Mouse (Mus musculus) heart, postnatal 0 days (tissue): ENCODE data around the gene Bmpr1b. TPM values are rescaled to one million over a fixed set of nuclear protein-coding genes. Genes with fewer than 3 reads are reported as not detected.

Experiments
- ATAC-seq: fragments of 200-750 bp; cut with Nextera tagmentation; 2 replicates; pipeline ENCODE4 v1.8.0; 2017; ENCODE audit warnings: low read depth, moderate number of reproducible peaks, moderate library complexity; ENCODE audit not compliant: insufficient read depth
- DNase-seq: peaks from one replicate; pipeline ENCODE4 v3.0.0-alpha.2; 2016; ENCODE audit warnings: low spot score
- H3K27ac ChIP-seq: fragments of 300-500 bp; sonication (generic); 2 replicates; pipeline ENCODE4 v1.5.1; 2014; ENCODE audit warnings: low read depth, mild to moderate bottlenecking
- H3K27me3 ChIP-seq: fragments of 300-500 bp; sonication (generic); 2 replicates; pipeline ENCODE4 v1.6.1; 2014; ENCODE audit warnings: low read length, mixed read lengths; ENCODE audit not compliant: control insufficient read depth, insufficient read depth
- H3K36me3 ChIP-seq: fragments of 300-500 bp; sonication (generic); replicated peaks from 2 replicates; pipeline ENCODE4 v1.6.1; 2014; ENCODE audit warnings: low read length, mixed read lengths; ENCODE audit not compliant: control insufficient read depth, insufficient read depth
- H3K4me1 ChIP-seq: fragments of 300-500 bp; sonication (generic); 2 replicates; pipeline ENCODE4 v1.6.1; 2014; ENCODE audit warnings: antibody characterized with exemption; ENCODE audit not compliant: control insufficient read depth, insufficient read depth
- H3K4me2 ChIP-seq: fragments of 300-500 bp; sonication (generic); 2 replicates; pipeline ENCODE4 v1.6.1; 2014; ENCODE audit warnings: low read depth, mild to moderate bottlenecking, low read length, moderate library complexity
- H3K4me3 ChIP-seq: fragments of 300-500 bp; sonication (generic); 2 replicates; pipeline ENCODE4 v1.5.1; 2014; ENCODE audit warnings: low read depth, low read length
- H3K9ac ChIP-seq: fragments of 300-500 bp; sonication (generic); replicated peaks from 2 replicates; pipeline ENCODE4 v1.6.1; 2014; ENCODE audit warnings: low read depth, low read length, mixed read lengths
- H3K9me3 ChIP-seq: fragments of 300-500 bp; sonication (generic); replicated peaks from 2 replicates; pipeline ENCODE4 v1.6.1; 2016; ENCODE audit warnings: low read length; ENCODE audit not compliant: control insufficient read depth
- CTCF ChIP-seq: IDR thresholded peaks from 2 replicates; pipeline ENCODE4 v1.5.1; 2016; ENCODE audit warnings: antibody characterized with exemption, control low read depth, low read depth
- EP300 ChIP-seq: IDR thresholded peaks from 2 replicates; pipeline ENCODE4 v1.6.1; 2016; ENCODE audit warnings: antibody characterized with exemption, low read depth
- WGBS: fragments of 180-500 bp; shearing (Covaris S2); extraction: QIAGEN DNeasy Blood & Tissue Kit; methylation state at CpG from one replicate; pipeline ENCODE4 v1.1.7; 2014; 5-methylcytosine and 5-hydroxymethylcytosine counted together
- polyA plus RNA-seq: library from polyadenylated mRNA; unstranded; fragments of >200 nt; fragmentation: Nextera tagmentation; extraction: Ambion mirVana; gene quantifications from 2 replicates; pipeline ENCODE4 v1.2.1, GENCODE M21; 2015
- total RNA-seq: library from RNA; depleted of rRNA; stranded (reverse); fragments of >200 nt; gene quantifications from 2 replicates; pipeline ENCODE4 v1.2.3, GENCODE M21; 2014; ENCODE audit warnings: low replicate concordance

Bmpr1b gene
- total and polyA plus RNA-seq, 2 experiments from 2014 or later = 0.11 to 0.95 TPM

DNA sequence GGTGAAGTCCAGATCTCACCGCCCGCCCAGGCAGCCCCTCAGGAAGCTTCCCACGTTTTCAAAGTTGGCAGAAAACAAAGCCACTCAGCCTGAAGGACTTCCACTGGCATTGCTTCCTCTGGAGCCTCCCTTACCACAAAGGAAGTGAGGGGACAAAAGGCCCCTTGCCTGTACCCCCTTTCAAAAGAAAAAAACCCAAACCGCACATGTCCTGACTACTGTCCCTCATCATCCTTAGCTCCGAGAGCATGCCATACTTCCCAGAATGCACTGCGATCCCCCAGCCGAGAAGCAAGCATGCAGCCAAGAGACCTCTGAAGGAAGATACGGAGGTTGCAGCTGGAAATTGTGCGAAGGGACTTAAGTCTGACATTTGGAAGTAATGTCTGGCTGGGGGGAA is 4.2 kb downstream of the Bmpr1b start:
- Histone ChIP-seq H3K9me3 (no peaks in the 10 kb centered on the region), H3K9ac (no peak overlapping the region), H3K4me1 (0 out of 2 replicates have a peak, but pooled peaks cover 4% of the 10 kb centered on the region), H3K4me3 (no peak overlapping the region), H3K4me2 (no peak overlapping the region), H3K36me3 (no peaks in the 10 kb centered on the region), H3K27me3 (peaks cover 39% of the 10 kb centered on the region), H3K27ac (no peak overlapping the region)
- WGBS = 57% methylated on average over 9 of the region's 9 CpGs
- DNase-seq = no peak
- no peak for ATAC-seq
- no peak for TF ChIP-seq EP300
- no peak for TF ChIP-seq CTCF

- H3K4me1 ChIP-seq = no peaks in the 10 kb centered on the region
- no peak overlapping the region for H3K4me3 ChIP-seq
- H3K27ac ChIP-seq = no peak overlapping the region
- no peaks in the 10 kb centered on the region for H3K36me3 ChIP-seq
- TF ChIP-seq EP300 (no peak), CTCF (no peak)
- no peak overlapping the region for H3K9ac ChIP-seq
- no peak for ATAC-seq
- H3K4me2 ChIP-seq = no peak overlapping the region
- WGBS = 67% methylated on average over 2 of the region's 2 CpGs
- H3K9me3 ChIP-seq = no peaks in the 10 kb centered on the region
- no peak for DNase-seq
- H3K27me3 ChIP-seq = peaks cover 29% of the 10 kb centered on the region
These were observed 5.3 kb downstream of the Bmpr1b start for GRCm38 (mm10) chr3:142163896-142164295.

- no peak for DNase-seq
- no peak for ATAC-seq
- 69% methylated on average over 3 of the region's 3 CpGs for WGBS
- Histone ChIP-seq H3K4me1 (no peaks in the 10 kb centered on the region), H3K9ac (no peak overlapping the region), H3K36me3 (no peaks in the 10 kb centered on the region), H3K27me3 (peaks cover 6% of the 10 kb centered on the region; the same call in 1 of the 2 replicates), H3K4me3 (no peak overlapping the region), H3K9me3 (no peaks in the 10 kb centered on the region), H3K4me2 (no peak overlapping the region), H3K27ac (no peak overlapping the region)
- TF ChIP-seq EP300 (no peak), CTCF (no peak)
These were observed 7.8 kb downstream of the Bmpr1b start for GRCm38 (mm10) chr3:142161405-142161804.

DNA sequence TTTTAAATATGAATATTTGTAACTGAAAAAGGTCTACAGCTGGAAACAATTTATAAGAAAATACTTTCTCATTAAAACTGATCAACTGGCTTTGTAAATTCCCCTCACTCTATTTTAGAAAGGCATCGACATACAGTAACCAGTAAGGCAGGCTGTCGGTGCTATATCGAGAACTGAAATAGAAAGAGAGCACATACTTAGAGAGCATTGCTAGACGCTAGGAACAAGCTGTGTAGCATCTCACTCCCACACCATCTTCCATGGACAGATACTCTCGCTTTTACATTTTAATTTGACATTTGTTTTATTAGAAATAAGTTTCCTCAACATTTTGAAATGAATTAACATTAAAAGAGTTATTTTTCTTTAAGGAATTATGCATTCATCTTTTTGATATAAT is 17.2 kb downstream of the Bmpr1b start:
- Histone ChIP-seq H3K4me2 (no peak overlapping the region), H3K27me3 (no peaks in the 10 kb centered on the region), H3K36me3 (no peaks in the 10 kb centered on the region), H3K9ac (no peak overlapping the region), H3K9me3 (no peaks in the 10 kb centered on the region), H3K4me3 (no peak overlapping the region), H3K4me1 (no peaks in the 10 kb centered on the region), H3K27ac (no peak overlapping the region)
- DNase-seq (no peak), ATAC-seq (no peak)
- 64% methylated on average over 5 of the region's 5 CpGs for WGBS
- no peak for TF ChIP-seq CTCF
- TF ChIP-seq EP300 = no peak

DNA sequence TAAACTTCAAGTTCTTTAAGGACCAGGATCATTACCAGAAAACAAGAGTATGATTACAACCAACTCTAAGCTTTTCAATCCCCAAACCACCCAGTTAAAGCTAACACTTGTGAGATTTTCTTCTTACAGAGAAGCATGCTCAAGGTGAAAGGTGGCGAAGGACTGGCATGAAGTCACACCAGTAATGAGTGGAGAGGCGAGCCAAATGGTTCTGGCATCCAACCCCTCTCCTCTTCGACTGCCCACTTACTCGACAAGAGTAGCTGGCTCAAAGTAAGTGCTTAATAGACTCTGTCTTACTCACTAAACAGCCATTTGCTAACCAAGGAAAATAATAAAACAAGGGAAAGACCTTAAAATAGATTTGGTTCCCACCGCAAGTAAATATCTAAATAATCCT is 30.4 kb downstream of the Bmpr1b start:
- H3K9ac ChIP-seq = no peak overlapping the region
- 73% methylated on average over 5 of the region's 5 CpGs for WGBS
- no peak for TF ChIP-seq CTCF
- TF ChIP-seq EP300 = no peak
- H3K4me3 ChIP-seq = no peak overlapping the region
- H3K4me1 ChIP-seq = no peaks in the 10 kb centered on the region
- 0 out of 2 replicates have a peak, but pooled peaks cover 6% of the 10 kb centered on the region for H3K27me3 ChIP-seq
- no peak for DNase-seq
- H3K4me2 ChIP-seq = no peak overlapping the region
- no peak overlapping the region for H3K27ac ChIP-seq
- H3K36me3 ChIP-seq = no peaks in the 10 kb centered on the region
- ATAC-seq = no peak
- no peaks in the 10 kb centered on the region for H3K9me3 ChIP-seq

DNA sequence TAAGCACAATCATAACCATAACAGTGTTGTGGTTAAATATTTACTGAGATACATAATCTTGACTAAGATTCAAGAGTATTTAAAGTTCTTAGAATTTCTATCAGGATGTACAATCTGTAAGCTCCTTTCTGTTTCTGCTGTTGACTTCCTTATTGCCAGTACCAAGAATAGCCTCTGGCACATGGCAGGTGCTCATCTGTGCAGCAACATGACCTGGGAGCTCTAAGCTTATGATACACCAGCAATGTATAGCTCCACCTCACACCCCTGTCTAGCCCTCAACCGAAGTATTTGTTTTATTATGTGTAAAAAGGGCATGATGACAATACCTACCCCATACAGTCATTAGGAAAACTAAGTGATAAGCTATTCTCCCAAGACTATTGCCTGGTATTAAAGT is 42.8 kb downstream of the Bmpr1b start:
- no peak overlapping the region for H3K9ac ChIP-seq
- no peak overlapping the region for H3K4me3 ChIP-seq
- no peak overlapping the region for H3K27ac ChIP-seq
- 49% methylated on average over 1 of the region's 1 CpGs for WGBS
- no peaks in the 10 kb centered on the region for H3K36me3 ChIP-seq
- TF ChIP-seq CTCF (no peak), EP300 (no peak)
- peaks cover 6% of the 10 kb centered on the region; the same call in 1 of the 2 replicates for H3K4me1 ChIP-seq
- no peak for DNase-seq
- H3K27me3 ChIP-seq = peaks cover 24% of the 10 kb centered on the region
- no peaks in the 10 kb centered on the region for H3K9me3 ChIP-seq
- no peak for ATAC-seq
- no peak overlapping the region for H3K4me2 ChIP-seq
